Comparison of ENCODE assay signal across 28 mouse cellular contexts in the genomic region with DNA sequence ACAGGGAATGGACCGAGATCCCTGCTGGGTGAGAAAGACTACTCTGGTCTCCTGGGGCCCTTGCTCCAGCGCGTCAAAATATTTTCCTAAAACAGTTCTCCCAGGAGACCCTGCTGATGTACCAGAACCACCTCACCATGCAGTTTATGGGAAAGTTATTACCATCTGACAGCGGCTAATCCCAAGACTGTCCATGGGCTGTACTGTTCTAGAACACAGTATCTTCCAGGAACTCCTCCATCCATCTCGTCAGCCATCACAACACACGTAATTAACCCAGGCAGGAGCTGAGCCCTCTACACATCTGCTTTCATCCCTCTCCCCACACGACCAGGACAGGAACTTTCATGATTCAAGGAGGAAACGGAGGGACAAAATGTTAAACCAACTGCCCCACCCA. TPM values are rescaled to one million over a fixed set of nuclear protein-coding genes. Genes with fewer than 3 reads are reported as not detected.
"Had no signal": no experiment of that assay in that cellular context is flagged by ENCODE, and none has a peak within 500 bp of the region (broad histone marks: within the 10 kb centered on the region; RNA-seq: fewer than 3 reads in every experiment).

No protein-coding gene starts in this region.

- H3K9ac ChIP-seq: embryonic facial prominence, embryonic 12.5 days; embryonic facial prominence, embryonic 13.5 days; embryonic facial prominence, embryonic 15.5 days; forebrain, embryonic 12.5 days; forebrain, embryonic 13.5 days; forebrain, embryonic 15.5 days; forebrain, postnatal 0 days had no signal

- ATAC-seq: forebrain, embryonic 13.5 days; forebrain, embryonic 14.5 days; forebrain, embryonic 15.5 days; forebrain, embryonic 16.5 days; forebrain, postnatal 0 days had no signal

- H3K4me3 ChIP-seq: embryonic facial prominence, embryonic 10.5 days; embryonic facial prominence, embryonic 12.5 days; embryonic facial prominence, embryonic 13.5 days; embryonic facial prominence, embryonic 15.5 days; erythroblast, embryonic 14.5 days; forebrain, embryonic 10.5 days; forebrain, embryonic 12.5 days; forebrain, embryonic 13.5 days; forebrain, embryonic 15.5 days; gastrocnemius, adult 2 months had no signal

- H3K9me3 ChIP-seq: embryonic facial prominence, embryonic 10.5 days; embryonic facial prominence, embryonic 12.5 days; embryonic facial prominence, embryonic 13.5 days; embryonic facial prominence, embryonic 15.5 days; forebrain, embryonic 10.5 days; forebrain, embryonic 12.5 days; forebrain, embryonic 13.5 days; forebrain, embryonic 15.5 days had no signal

- H3K27me3 ChIP-seq: embryonic facial prominence, embryonic 12.5 days; embryonic facial prominence, embryonic 13.5 days; embryonic facial prominence, embryonic 15.5 days; forebrain, embryonic 12.5 days; forebrain, embryonic 13.5 days; forebrain, embryonic 15.5 days had no signal

- H3K36me3 ChIP-seq: embryonic facial prominence, embryonic 10.5 days; embryonic facial prominence, embryonic 12.5 days; embryonic facial prominence, embryonic 13.5 days; embryonic facial prominence, embryonic 15.5 days; forebrain, embryonic 10.5 days; forebrain, embryonic 12.5 days; forebrain, embryonic 15.5 days had no signal

- H3K4me2 ChIP-seq: embryonic facial prominence, embryonic 12.5 days; embryonic facial prominence, embryonic 13.5 days; embryonic facial prominence, embryonic 15.5 days; forebrain, embryonic 12.5 days; forebrain, embryonic 13.5 days; forebrain, embryonic 15.5 days had no signal

- H3K27ac ChIP-seq: embryonic facial prominence, embryonic 10.5 days; embryonic facial prominence, embryonic 12.5 days; embryonic facial prominence, embryonic 13.5 days; embryonic facial prominence, embryonic 15.5 days; forebrain, embryonic 10.5 days; forebrain, embryonic 12.5 days; forebrain, embryonic 13.5 days; forebrain, embryonic 15.5 days; gastrocnemius, adult 2 months had no signal

- H3K4me1 ChIP-seq: embryonic facial prominence, embryonic 12.5 days; embryonic facial prominence, embryonic 13.5 days; embryonic facial prominence, embryonic 15.5 days; forebrain, embryonic 10.5 days; forebrain, embryonic 12.5 days; forebrain, embryonic 13.5 days; forebrain, embryonic 15.5 days had no signal

- DNase-seq: cerebellum, adult 18-20 months; cerebellum, adult 2 months; cerebellum, adult 8-10 months; cerebellum, adult 9-10 months; cerebellum, adult 9-11 months; cerebellum, postnatal 10 days; cerebellum, postnatal 14 days; cerebellum, postnatal 25 days; cerebellum, postnatal 36 days; embryo, embryonic 11 days; forebrain, postnatal 0 days; gastrocnemius, adult 2 months; gastrocnemius, postnatal 10 days; gastrocnemius, postnatal 14 days; gastrocnemius, postnatal 25 days; gastrocnemius, postnatal 36 days had no signal

RNA-seq across cellular contexts. Expression of gene Accsl, which starts 11.5 kb away (rescaled TPM):
- polyA plus RNA-seq: embryonic facial prominence, embryonic 11.5 days; embryonic facial prominence, embryonic 12.5 days; embryonic facial prominence, embryonic 13.5 days; erythroblast, embryonic 14.5 days; forebrain, embryonic 10.5 days had no signal

RNA-seq across cellular contexts. Expression of gene Accs, which starts 30.7 kb away (rescaled TPM):
- polyA plus RNA-seq: erythroblast, embryonic 14.5 days had no signal
